Mouse (Mus musculus): ENCODE data around the gene Pdcd2l. TPM values are rescaled to one million over a fixed set of nuclear protein-coding genes. Genes with fewer than 3 reads are reported as not detected.

The Pdcd2l gene
- total and polyA plus RNA-seq, 3 experiments, result 27.9 to 51.6 (median 39.5) TPM

GRCm38 (mm10) chr7:34216474-34216873, 20.0 kb upstream of the Pdcd2l start:
- H3K9me3 ChIP-seq (replicated peaks; ENCODE audit: low read length), result no peaks in the 10 kb centered on the region
- dilution Hi-C loops (cut with MboI; ENCODE audit: extremely low pct_ligation_motif_present, extremely low pct_unique_long_range_greater_than_20kb, low sequenced_read_pairs) (no loop called here), in situ Hi-C loops (cut with MboI; ENCODE audit: low pct_ligation_motif_present, low pct_unique_long_range_greater_than_20kb, low sequenced_read_pairs) (no loop called here)
- H3K27me3 ChIP-seq (replicated peaks), result no peaks in the 10 kb centered on the region
- H3K27ac ChIP-seq (ENCODE audit: insufficient read depth, low read depth), result no peak overlapping the region
- no peak for DNase-seq (ENCODE audit: extremely low read depth)
- no peaks in the 10 kb centered on the region for H3K4me1 ChIP-seq (ENCODE audit: control insufficient read depth in 1 of 2, insufficient read depth in 2 of 2)
- no peak overlapping the region for H3K9ac ChIP-seq (ENCODE audit: insufficient read depth, low read depth)
- no peaks in the 10 kb centered on the region for H3K79me2 ChIP-seq (replicated peaks; ENCODE audit: control insufficient read depth, extremely low read depth, insufficient read depth, poor library complexity, severe bottlenecking)
- H3K4me3 ChIP-seq (replicated peaks in 1 of 3; ENCODE audit: low read depth in 2 of 3, low read length in 2 of 3, poor library complexity in 1 of 3), result no peak overlapping the region
- no peak overlapping the region for H3K4me2 ChIP-seq (ENCODE audit: insufficient read depth, low read depth, poor library complexity, severe bottlenecking)
- H3K36me3 ChIP-seq (replicated peaks in 1 of 2; ENCODE audit: control insufficient read depth in 1 of 2, insufficient read depth in 1 of 2, low read length in 1 of 2), result peaks cover 88 to 100% of the 10 kb centered on the region in 2 experiments
- TF ChIP-seq SIN3A (IDR thresholded peaks at IDR 0.05; ENCODE audit: low read length) (no peak), UBTF (IDR thresholded peaks at IDR 0.05; ENCODE audit: low read depth, low read length) (no peak), USF1 (IDR thresholded peaks at IDR 0.05; ENCODE audit: low read depth, low read length) (no peak), ETS1 (conservative IDR thresholded peaks at IDR 0.05; ENCODE audit: low read depth, low read length) (no peak), MAX (IDR thresholded peaks at IDR 0.05; ENCODE audit: low read length) (no peak), USF2 (conservative IDR thresholded peaks at IDR 0.05; ENCODE audit: low read depth, low read length) (no peak), IRF4 (IDR thresholded peaks at IDR 0.05; ENCODE audit: low read depth, low read length) (no peak), RCOR1 (conservative IDR thresholded peaks at IDR 0.05; ENCODE audit: low read depth, low read length) (no peak), TBP (conservative IDR thresholded peaks at IDR 0.05; ENCODE audit: low read depth, low read length) (no peak), NRF1 (IDR thresholded peaks at IDR 0.05; ENCODE audit: low read depth, low read length) (no peak), JUND (conservative IDR thresholded peaks at IDR 0.05; ENCODE audit: low read depth, low read length) (no peak), ZNF384 (IDR thresholded peaks at IDR 0.05; ENCODE audit: low read depth, low read length) (no peak), MXI1 (IDR thresholded peaks at IDR 0.05; ENCODE audit: low read depth, low read length) (no peak)

GRCm38 (mm10) chr7:34215481-34215880, 19.0 kb upstream of the Pdcd2l start:
- no peaks in the 10 kb centered on the region for H3K9me3 ChIP-seq (replicated peaks; ENCODE audit: low read length)
- H3K79me2 ChIP-seq (replicated peaks; ENCODE audit: control insufficient read depth, extremely low read depth, insufficient read depth, poor library complexity, severe bottlenecking), result no peaks in the 10 kb centered on the region
- H3K4me3 ChIP-seq (replicated peaks in 1 of 3; ENCODE audit: low read depth in 2 of 3, low read length in 2 of 3, poor library complexity in 1 of 3), result no peak overlapping the region
- H3K4me1 ChIP-seq (ENCODE audit: control insufficient read depth in 1 of 2, insufficient read depth in 2 of 2), result no peaks in the 10 kb centered on the region; a peak in 1 of 4 replicates
- H3K9ac ChIP-seq (ENCODE audit: insufficient read depth, low read depth), result no peak overlapping the region
- no peak overlapping the region for H3K27ac ChIP-seq (ENCODE audit: insufficient read depth, low read depth)
- TF ChIP-seq USF2 (conservative IDR thresholded peaks at IDR 0.05; ENCODE audit: low read depth, low read length), result no peak
- TF ChIP-seq MYC (IDR thresholded peaks at IDR 0.05; ENCODE audit: low read depth, low read length), result no peak
- no peak for TF ChIP-seq SMC3 (IDR thresholded peaks at IDR 0.05; ENCODE audit: low read depth, low read length)
- TF ChIP-seq RAD21 (IDR thresholded peaks at IDR 0.05; ENCODE audit: low read depth, low read length), result no peak
- no peak for TF ChIP-seq POLR2A (IDR thresholded peaks at IDR 0.05; ENCODE audit: low read depth, low read length)
- TF ChIP-seq MAX (IDR thresholded peaks at IDR 0.05; ENCODE audit: low read length), result no peak
- no peak for TF ChIP-seq ETS1 (conservative IDR thresholded peaks at IDR 0.05; ENCODE audit: low read depth, low read length)
- TF ChIP-seq UBTF (IDR thresholded peaks at IDR 0.05; ENCODE audit: low read depth, low read length), result no peak
- TF ChIP-seq KAT2A (IDR thresholded peaks at IDR 0.05; ENCODE audit: insufficient replicate concordance, low read length), result no peak
- TF ChIP-seq MAZ (IDR thresholded peaks at IDR 0.05; ENCODE audit: low read depth, low read length), result no peak
- no peak for TF ChIP-seq EP300 (IDR thresholded peaks at IDR 0.05; ENCODE audit: low read length)
- TF ChIP-seq ZNF384 (IDR thresholded peaks at IDR 0.05; ENCODE audit: low read depth, low read length), result no peak
- H3K4me2 ChIP-seq (ENCODE audit: insufficient read depth, low read depth, poor library complexity, severe bottlenecking), result no peak overlapping the region
- dilution Hi-C loops (cut with MboI; ENCODE audit: extremely low pct_ligation_motif_present, extremely low pct_unique_long_range_greater_than_20kb, low sequenced_read_pairs), result no loop called here
- H3K36me3 ChIP-seq (replicated peaks in 1 of 2; ENCODE audit: control insufficient read depth in 1 of 2, insufficient read depth in 1 of 2, low read length in 1 of 2), result peaks cover 88 to 100% of the 10 kb centered on the region in 2 experiments
- in situ Hi-C loops (cut with MboI; ENCODE audit: low pct_ligation_motif_present, low pct_unique_long_range_greater_than_20kb, low sequenced_read_pairs), result no loop called here
- DNase-seq (ENCODE audit: extremely low read depth), result no peak
- H3K27me3 ChIP-seq (replicated peaks), result no peaks in the 10 kb centered on the region

Data from CH12.LX (cell line).